Mouse (Mus musculus) kidney, embryonic 15.5 days (tissue): ENCODE results near the gene Nceh1. TPM values are rescaled to one million over a fixed set of nuclear protein-coding genes. Genes with fewer than 3 reads are reported as not detected.
A peak's percentile ranks its signal among the peaks of the same experiment; 100 is the strongest.
"Not testable (repeated sequence)": the region's sequence is repeated elsewhere in the genome, so short reads cannot be mapped to it uniquely, and the experiment has no call there.

Source experiments
- ATAC-seq: fragments of 200-750 bp; cut with Nextera tagmentation; replicated peaks from 2 replicates; pipeline ENCODE4 v1.8.0; 2017; ENCODE audit warnings: moderate TSS enrichment; ENCODE audit not compliant: low FRiP score
- H3K27ac ChIP-seq: fragments of 300-500 bp; sonication (generic); 2 replicates; pipeline ENCODE4 v1.5.1; 2015; ENCODE audit warnings: mild to moderate bottlenecking, inconsistent platforms
- H3K27me3 ChIP-seq: fragments of 300-500 bp; sonication (generic); 2 replicates; pipeline ENCODE4 v1.6.1; 2015; ENCODE audit warnings: inconsistent platforms
- H3K36me3 ChIP-seq: fragments of 300-500 bp; sonication (generic); 2 replicates; pipeline ENCODE4 v1.6.1; 2015; ENCODE audit warnings: inconsistent platforms
- H3K4me1 ChIP-seq: fragments of 300-500 bp; sonication (generic); 2 replicates; pipeline ENCODE4 v1.6.1; 2015; ENCODE audit warnings: inconsistent platforms
- H3K4me2 ChIP-seq: fragments of 300-500 bp; sonication (generic); 2 replicates; pipeline ENCODE4 v1.6.1; 2015; ENCODE audit warnings: moderate library complexity, mild to moderate bottlenecking, inconsistent platforms
- H3K4me3 ChIP-seq: fragments of 300-500 bp; sonication (generic); replicated peaks from 2 replicates; pipeline ENCODE4 v1.5.1; 2015; ENCODE audit warnings: mild to moderate bottlenecking, inconsistent platforms
- H3K9ac ChIP-seq: fragments of 300-500 bp; sonication (generic); 2 replicates; pipeline ENCODE4 v1.6.1; 2015; ENCODE audit warnings: mild to moderate bottlenecking, inconsistent platforms
- H3K9me3 ChIP-seq: fragments of 300-500 bp; sonication (generic); replicated peaks from 2 replicates; pipeline ENCODE4 v1.6.1; 2016; ENCODE audit warnings: inconsistent platforms
- WGBS: fragments of 180-500 bp; shearing (Covaris S2); methylation state at CpG from one replicate; pipeline ENCODE4 v1.1.7; 2015; ENCODE audit warnings: mixed read lengths; 5-methylcytosine and 5-hydroxymethylcytosine counted together
- polyA plus RNA-seq: library from polyadenylated mRNA; unstranded; fragments of >200 nt; fragmentation: Nextera tagmentation; extraction: Ambion mirVana; gene quantifications from 2 replicates; pipeline ENCODE4 v1.2.1, GENCODE M21; 2015

Nceh1 gene
- polyA plus RNA-seq, 1 experiment from 2014 or later = 16.3 TPM

- peak; percentile 85 for ATAC-seq
- WGBS = 10% methylated on average over 7 of the region's 7 CpGs
- Histone ChIP-seq H3K9me3 (no peaks in the 10 kb centered on the region), H3K4me2 (no peak overlapping the region; the same call in 1 of the 2 replicates), H3K36me3 (no peaks in the 10 kb centered on the region), H3K9ac (no peak overlapping the region), H3K4me1 (peaks cover 32% of the 10 kb centered on the region), H3K4me3 (no peak overlapping the region), H3K27me3 (no peaks in the 10 kb centered on the region), H3K27ac (peak overlapping the region; percentile 87)
Observed at GRCm38 (mm10) chr3:27272926-27273745, 90.4 kb downstream of the Nceh1 start.

GRCm38 (mm10) chr3:27279286-27279925, 96.6 kb downstream of the Nceh1 start:
- H3K27ac ChIP-seq = peak overlapping the region; percentile 71
- H3K9me3 ChIP-seq, ATAC-seq, H3K4me3 ChIP-seq, H3K4me2 ChIP-seq, H3K36me3 ChIP-seq, H3K9ac ChIP-seq, H3K27me3 ChIP-seq: not testable (repeated sequence)
- 89% methylated on average over 14 of the region's 14 CpGs for WGBS
- H3K4me1 ChIP-seq = peaks cover 36% of the 10 kb centered on the region

- Histone ChIP-seq H3K4me2 (no peak overlapping the region), H3K27ac (peak overlapping the region; percentile 71), H3K9me3 (no peaks in the 10 kb centered on the region), H3K9ac (no peak overlapping the region), H3K27me3 (no peaks in the 10 kb centered on the region), H3K4me3 (no peak overlapping the region), H3K4me1 (peaks cover 42% of the 10 kb centered on the region), H3K36me3 (no peaks in the 10 kb centered on the region)
- peak; percentile 48 for ATAC-seq
- WGBS = 48% methylated on average over 11 of the region's 11 CpGs
Observed at GRCm38 (mm10) chr3:27280280-27280749, 97.5 kb downstream of the Nceh1 start.

- Histone ChIP-seq H3K9ac (no peak overlapping the region), H3K9me3 (no peaks in the 10 kb centered on the region), H3K27me3 (no peaks in the 10 kb centered on the region), H3K4me3 (peak overlapping the region; percentile 23), H3K4me1 (peaks cover 45% of the 10 kb centered on the region), H3K27ac (peak overlapping the region; percentile 86), H3K36me3 (no peaks in the 10 kb centered on the region), H3K4me2 (peak overlapping the region; percentile 55)
- peak; percentile 79 for ATAC-seq
- 6% methylated on average over 27 of the region's 27 CpGs for WGBS
Observed at GRCm38 (mm10) chr3:27283071-27283713, 100.4 kb downstream of the Nceh1 start.

- peaks cover 50% of the 10 kb centered on the region for H3K4me1 ChIP-seq
- H3K27me3 ChIP-seq = no peaks in the 10 kb centered on the region
- H3K4me2 ChIP-seq = peak overlapping the region; percentile 55
- no peak overlapping the region for H3K4me3 ChIP-seq
- H3K9ac ChIP-seq = no peak overlapping the region
- no peaks in the 10 kb centered on the region for H3K36me3 ChIP-seq
- H3K9me3 ChIP-seq = no peaks in the 10 kb centered on the region
- peak overlapping the region; percentile 86 for H3K27ac ChIP-seq
- 51% methylated on average over 7 of the region's 7 CpGs for WGBS
- no peak for ATAC-seq
Observed at GRCm38 (mm10) chr3:27283796-27284195, 101.0 kb downstream of the Nceh1 start.

GRCm38 (mm10) chr3:27284227-27284626, 101.5 kb downstream of the Nceh1 start:
- H3K27ac ChIP-seq = peak overlapping the region; percentile 86
- 92% methylated on average over 5 of the region's 5 CpGs for WGBS
- H3K4me2 ChIP-seq = no peak overlapping the region
- no peaks in the 10 kb centered on the region for H3K36me3 ChIP-seq
- no peaks in the 10 kb centered on the region for H3K9me3 ChIP-seq
- peaks cover 52% of the 10 kb centered on the region for H3K4me1 ChIP-seq
- H3K4me3 ChIP-seq = no peak overlapping the region
- no peaks in the 10 kb centered on the region for H3K27me3 ChIP-seq
- H3K9ac ChIP-seq = no peak overlapping the region
- no peak for ATAC-seq

GRCm38 (mm10) chr3:27285072-27285471, 102.3 kb downstream of the Nceh1 start:
- no peaks in the 10 kb centered on the region for H3K27me3 ChIP-seq
- ATAC-seq = no peak
- no peak overlapping the region for H3K9ac ChIP-seq
- WGBS = 46% methylated on average over 9 of the region's 9 CpGs
- no peaks in the 10 kb centered on the region for H3K9me3 ChIP-seq
- H3K4me1 ChIP-seq = peaks cover 52% of the 10 kb centered on the region
- H3K36me3 ChIP-seq = no peaks in the 10 kb centered on the region
- H3K4me3 ChIP-seq = no peak overlapping the region
- no peak overlapping the region for H3K4me2 ChIP-seq
- H3K27ac ChIP-seq = peak overlapping the region; percentile 69

- 61% methylated on average over 2 of the region's 2 CpGs for WGBS
- no peak for ATAC-seq
Observed at GRCm38 (mm10) chr3:27288301-27288700, 105.5 kb downstream of the Nceh1 start.

GRCm38 (mm10) chr3:27288909-27289308, 106.1 kb downstream of the Nceh1 start:
- Histone ChIP-seq H3K4me1 (peaks cover 21% of the 10 kb centered on the region), H3K9ac (no peak overlapping the region), H3K4me2 (no peak overlapping the region), H3K27me3 (no peaks in the 10 kb centered on the region), H3K9me3 (no peaks in the 10 kb centered on the region), H3K4me3 (no peak overlapping the region), H3K27ac (peak overlapping the region; percentile 67), H3K36me3 (no peaks in the 10 kb centered on the region)
- no peak for ATAC-seq
- WGBS = 38% methylated on average over 8 of the region's 8 CpGs

More at GRCm38 (mm10) chr3:27288301-27288700, 105.5 kb downstream of the Nceh1 start:
- Histone ChIP-seq H3K36me3 (no peaks in the 10 kb centered on the region), H3K27me3 (no peaks in the 10 kb centered on the region), H3K9ac (no peak overlapping the region), H3K4me3 (no peak overlapping the region), H3K4me1 (peaks cover 23% of the 10 kb centered on the region), H3K9me3 (no peaks in the 10 kb centered on the region), H3K27ac (peak overlapping the region; percentile 67), H3K4me2 (no peak overlapping the region)

GRCm38 (mm10) chr3:27290285-27290684, 107.5 kb downstream of the Nceh1 start:
- no peaks in the 10 kb centered on the region for H3K36me3 ChIP-seq
- ATAC-seq = no peak
- H3K4me1 ChIP-seq = peaks cover 15% of the 10 kb centered on the region
- H3K27ac ChIP-seq = no peak overlapping the region
- H3K4me3 ChIP-seq = no peak overlapping the region
- no peak overlapping the region for H3K9ac ChIP-seq
- H3K4me2 ChIP-seq = no peak overlapping the region
- no peaks in the 10 kb centered on the region for H3K27me3 ChIP-seq
- WGBS = 90% methylated on average over 5 of the region's 5 CpGs
- no peaks in the 10 kb centered on the region for H3K9me3 ChIP-seq

GRCm38 (mm10) chr3:27290945-27291344, 108.2 kb downstream of the Nceh1 start:
- not testable (repeated sequence) for H3K27ac ChIP-seq, H3K9me3 ChIP-seq, H3K4me2 ChIP-seq, H3K36me3 ChIP-seq, H3K9ac ChIP-seq, H3K4me3 ChIP-seq, ATAC-seq, H3K27me3 ChIP-seq
- 88% methylated on average over 5 of the region's 5 CpGs for WGBS
- H3K4me1 ChIP-seq = peaks cover 12% of the 10 kb centered on the region

- peaks cover 12% of the 10 kb centered on the region for H3K4me1 ChIP-seq
- not testable (repeated sequence) for H3K36me3 ChIP-seq, ATAC-seq, H3K27ac ChIP-seq, H3K9me3 ChIP-seq, H3K27me3 ChIP-seq, H3K9ac ChIP-seq, H3K4me2 ChIP-seq, H3K4me3 ChIP-seq
- WGBS = 85% methylated on average over 4 of the region's 4 CpGs
Observed at GRCm38 (mm10) chr3:27291411-27291810, 108.6 kb downstream of the Nceh1 start.
